Mouse (Mus musculus) right cerebral cortex, postnatal 10 days (tissue): ENCODE results near the gene Msln.
"Not testable (repeated sequence)": the region's sequence is repeated elsewhere in the genome, so short reads cannot be mapped to it uniquely, and the experiment has no call there.

Experiments used
- DNase-seq, 2 experiments: peaks; one replicate each; pipeline ENCODE4 v3.0.0; 2021; ENCODE audit warnings: low spot score in 2 of 2

The Msln gene

GRCm38 (mm10) chr17:25773549-25774120 lies 19.5 kb upstream of the Msln start, which contains the start of gene Narfl:
Gene Narfl (plus strand): TSS chr17:25773776.
- peak; percentile 98 to 99 for DNase-seq

- no peak for DNase-seq
Observed at GRCm38 (mm10) chr17:25769331-25769730, 15.2 kb upstream of the Msln start.

- DNase-seq: no peak
Observed at GRCm38 (mm10) chr17:25765886-25766285, 11.7 kb upstream of the Msln start.

GRCm38 (mm10) chr17:25762591-25762990 lies 8.4 kb upstream of the Msln start:
- no peak for DNase-seq

GRCm38 (mm10) chr17:25761561-25761970 lies 7.4 kb upstream of the Msln start:
- DNase-seq: peak; percentile 44 to 73

GRCm38 (mm10) chr17:25760148-25760547 lies 6.0 kb upstream of the Msln start:
- DNase-seq: no peak

GRCm38 (mm10) chr17:25757691-25758090 lies 3.5 kb upstream of the Msln start:
- DNase-seq: no peak

GRCm38 (mm10) chr17:25756378-25757242 lies 2.4 kb upstream of the Msln start:
- no peak for DNase-seq

GRCm38 (mm10) chr17:25755627-25756377 lies 1.6 kb upstream of the Msln start:
- no peak for DNase-seq

- DNase-seq: no peak
Observed at GRCm38 (mm10) chr17:25755086-25755485, 908 bp upstream of the Msln start.

- DNase-seq: peak in 1 of 2 experiments; percentile 73
Observed at GRCm38 (mm10) chr17:25751446-25751845, 2.7 kb downstream of the Msln start.

- DNase-seq: no peak
Observed at GRCm38 (mm10) chr17:25749314-25749713, 4.9 kb downstream of the Msln start.

- DNase-seq: no peak
Observed at GRCm38 (mm10) chr17:25748238-25748637, 5.9 kb downstream of the Msln start.

- DNase-seq: no peak
Observed at GRCm38 (mm10) chr17:25744311-25744710, 9.9 kb downstream of the Msln start.

- DNase-seq: no peak
Observed at GRCm38 (mm10) chr17:25743831-25744230, 10.3 kb downstream of the Msln start.

GRCm38 (mm10) chr17:25741471-25741870 lies 12.7 kb downstream of the Msln start:
- DNase-seq: not testable (repeated sequence)

GRCm38 (mm10) chr17:25738861-25739260 lies 15.3 kb downstream of the Msln start:
- no peak for DNase-seq

GRCm38 (mm10) chr17:25735745-25736144 lies 18.4 kb downstream of the Msln start, which contains the start of gene Mslnl:
Gene Mslnl (plus strand): TSS chr17:25736042.
- DNase-seq: no peak

GRCm38 (mm10) chr17:25735246-25735645 lies 18.9 kb downstream of the Msln start:
- no peak for DNase-seq

- peak; percentile 87 to 89 for DNase-seq
Observed at GRCm38 (mm10) chr17:25732082-25732481, 22.1 kb downstream of the Msln start.

GRCm38 (mm10) chr17:25728009-25728270 lies 26.2 kb downstream of the Msln start:
- no peak for DNase-seq

- DNase-seq: peak; percentile 100
Observed at GRCm38 (mm10) chr17:25727265-25728008, 26.7 kb downstream of the Msln start, which contains the start of the genes Chtf18 and Rpusd1. Gene Chtf18 (minus strand): TSS chr17:25727419. Gene Rpusd1 (plus strand): TSS chr17:25727670.
